Mouse (Mus musculus): Measurements from ENCODE around the gene Slc9a8.

Gene Slc9a8

GRCm38 (mm10) chr2:167447629-167448028 is 26.1 kb downstream of the Slc9a8 start:
- DNase-seq (ENCODE audit: low read depth, low spot score), result no peak

GRCm38 (mm10) chr2:167449331-167450275 is 28.1 kb downstream of the Slc9a8 start:
- no peak for DNase-seq (ENCODE audit: low read depth, low spot score)

- no peak for DNase-seq (ENCODE audit: low read depth, low spot score)
Measured at GRCm38 (mm10) chr2:167450647-167451046, 29.1 kb downstream of the Slc9a8 start.

- DNase-seq (ENCODE audit: low read depth, low spot score), result no peak
Measured at GRCm38 (mm10) chr2:167453814-167454213, 32.3 kb downstream of the Slc9a8 start.

- no peak for DNase-seq (ENCODE audit: low read depth, low spot score)
Measured at GRCm38 (mm10) chr2:167456361-167457020, 35.0 kb downstream of the Slc9a8 start.

- no peak for DNase-seq (ENCODE audit: low read depth, low spot score)
Measured at GRCm38 (mm10) chr2:167457213-167457612, 35.7 kb downstream of the Slc9a8 start.

GRCm38 (mm10) chr2:167458548-167458947 is 37.0 kb downstream of the Slc9a8 start:
- no peak for DNase-seq (ENCODE audit: low read depth, low spot score)

- no peak for DNase-seq (ENCODE audit: low read depth, low spot score)
Measured at GRCm38 (mm10) chr2:167459071-167459865, 37.8 kb downstream of the Slc9a8 start.

GRCm38 (mm10) chr2:167462954-167463353 is 41.4 kb downstream of the Slc9a8 start:
- DNase-seq (ENCODE audit: low read depth, low spot score), result peak; percentile 87

- DNase-seq (ENCODE audit: low read depth, low spot score), result no peak
Measured at GRCm38 (mm10) chr2:167463802-167464201, 42.3 kb downstream of the Slc9a8 start.

GRCm38 (mm10) chr2:167465951-167466350 is 44.4 kb downstream of the Slc9a8 start:
- no peak for DNase-seq (ENCODE audit: low read depth, low spot score)

GRCm38 (mm10) chr2:167467214-167467613 is 45.7 kb downstream of the Slc9a8 start:
- DNase-seq (ENCODE audit: low read depth, low spot score), result no peak

GRCm38 (mm10) chr2:167468444-167468843 is 46.9 kb downstream of the Slc9a8 start:
- DNase-seq (ENCODE audit: low read depth, low spot score), result no peak

GRCm38 (mm10) chr2:167470611-167471010 is 49.1 kb downstream of the Slc9a8 start:
- no peak for DNase-seq (ENCODE audit: low read depth, low spot score)

- no peak for DNase-seq (ENCODE audit: low read depth, low spot score)
Measured at GRCm38 (mm10) chr2:167471585-167471984, 50.1 kb downstream of the Slc9a8 start.

- DNase-seq (ENCODE audit: low read depth, low spot score), result no peak
Measured at GRCm38 (mm10) chr2:167474218-167474617, 52.7 kb downstream of the Slc9a8 start.

GRCm38 (mm10) chr2:167475596-167475995 is 54.1 kb downstream of the Slc9a8 start:
- no peak for DNase-seq (ENCODE audit: low read depth, low spot score)

GRCm38 (mm10) chr2:167476200-167476688 is 54.7 kb downstream of the Slc9a8 start:
- DNase-seq (ENCODE audit: low read depth, low spot score), result no peak

GRCm38 (mm10) chr2:167476762-167477161 is 55.2 kb downstream of the Slc9a8 start:
- no peak for DNase-seq (ENCODE audit: low read depth, low spot score)

- peak; percentile 66 for DNase-seq (ENCODE audit: low read depth, low spot score)
Measured at GRCm38 (mm10) chr2:167478128-167478527, 56.6 kb downstream of the Slc9a8 start.

- DNase-seq (ENCODE audit: low read depth, low spot score), result no peak
Measured at GRCm38 (mm10) chr2:167479501-167479900, 58.0 kb downstream of the Slc9a8 start.

- no peak for DNase-seq (ENCODE audit: low read depth, low spot score)
Measured at GRCm38 (mm10) chr2:167482681-167483080, 61.2 kb downstream of the Slc9a8 start.

All from 3T3-L1 (cell line).